Mouse (Mus musculus) right cerebral cortex, postnatal 36 days (tissue): ENCODE measurements at regions not wholly inside any gene's neighbourhood (a gene's known extent, or its start where the extent isn't known, plus 50 kb on each side); places are given as distances from the start of the nearest gene placed in this dataset.
"Not testable (repeated sequence)": the region's sequence is repeated elsewhere in the genome, so short reads cannot be mapped to it uniquely, and the experiment has no call there.

Experiments
- DNase-seq, 2 experiments: peaks; one replicate each; pipeline ENCODE4 v3.0.0; 2022; ENCODE audit warnings: low spot score in 2 of 2, mixed read lengths in 1 of 2

GRCm38 (mm10) chr16:82430384-82430783 is 397.8 kb upstream of the Gm21833 start:
- DNase-seq = no peak

- no peak for DNase-seq
Observed at GRCm38 (mm10) chr16:82431075-82431474, 397.1 kb upstream of the Gm21833 start.

GRCm38 (mm10) chr16:82431811-82432210 is 396.4 kb upstream of the Gm21833 start:
- peak; percentile 32 to 73 for DNase-seq

- no peak for DNase-seq
Observed at GRCm38 (mm10) chr16:82460872-82461271, 367.3 kb upstream of the Gm21833 start.

- DNase-seq = no peak
Observed at GRCm38 (mm10) chr16:82470736-82471387, 357.3 kb upstream of the Gm21833 start.

GRCm38 (mm10) chr16:82520406-82520805 is 307.8 kb upstream of the Gm21833 start:
- no peak for DNase-seq

- DNase-seq = no peak
Observed at GRCm38 (mm10) chr16:82521582-82521981, 306.6 kb upstream of the Gm21833 start.

- peak in 1 of 2 experiments; percentile 9 for DNase-seq
Observed at GRCm38 (mm10) chr16:82564361-82564760, 263.8 kb upstream of the Gm21833 start.

- DNase-seq = not testable (repeated sequence)
Observed at GRCm38 (mm10) chr16:82596461-82596860, 231.7 kb upstream of the Gm21833 start.

- DNase-seq = no peak
Observed at GRCm38 (mm10) chr16:82602038-82602437, 226.1 kb upstream of the Gm21833 start.
